ENCODE assay signal across 9 mouse cellular contexts in genomic region chr7:46607031-46607426, GRCm38 (mm10). TPM values are rescaled to one million over a fixed set of nuclear protein-coding genes. Genes with fewer than 3 reads are reported as not detected.
A peak's percentile ranks its signal among the peaks of the same experiment; 100 is the strongest.
DNase-seq lines count a peak whose midpoint lies in the region; ATAC-seq lines count a peak whose summit lies in the region.
"Had no signal": no experiment of that assay in that cellular context is flagged by ENCODE, and none has a peak within 500 bp of the region (broad histone marks: within the 10 kb centered on the region; RNA-seq: fewer than 3 reads in every experiment).

No protein-coding gene starts in this region.

- H3K4me1 ChIP-seq in hindbrain, embryonic 11.5 days (replicated peaks; ENCODE audit: control insufficient read depth, insufficient read depth, low read length), result 0 out of 2 replicates have a peak, but pooled peaks cover 2% of the 10 kb centered on the region
- H3K4me1 ChIP-seq in hindbrain, embryonic 10.5 days (replicated peaks), result peaks cover 15% of the 10 kb centered on the region
- H3K4me1 ChIP-seq in hindbrain, embryonic 12.5 days, result peaks cover 12% of the 10 kb centered on the region
- peaks cover 20% of the 10 kb centered on the region for H3K4me1 ChIP-seq in neural tube, embryonic 15.5 days

- H3K9ac ChIP-seq in hindbrain, embryonic 11.5 days (ENCODE audit: low read depth, low read length), result no peak overlapping the region
- H3K9ac ChIP-seq in hindbrain, embryonic 12.5 days, result no peak overlapping the region
- no peak overlapping the region for H3K9ac ChIP-seq in neural tube, embryonic 15.5 days (replicated peaks)
- H3K9ac ChIP-seq: embryonic facial prominence, embryonic 13.5 days had no signal

- no peak overlapping the region for H3K27ac ChIP-seq in hindbrain, embryonic 11.5 days (ENCODE audit: low read depth, low read length)
- no peak overlapping the region for H3K27ac ChIP-seq in hindbrain, embryonic 10.5 days
- no peak overlapping the region for H3K27ac ChIP-seq in hindbrain, embryonic 12.5 days
- no peak overlapping the region for H3K27ac ChIP-seq in neural tube, embryonic 15.5 days (replicated peaks)
- H3K27ac ChIP-seq: embryonic facial prominence, embryonic 13.5 days had no signal

- DNase-seq in hindbrain, embryonic 11.5 days (ENCODE audit: low spot score), result no peak
- DNase-seq in hindbrain, embryonic 10.5 days (ENCODE audit: low spot score), result no peak
- DNase-seq in right cerebral cortex, postnatal 14 days, result no peak
- no peak for DNase-seq in left cerebral cortex, postnatal 36 days (ENCODE audit: low spot score in 2 of 2)
- DNase-seq in heart, postnatal 36 days, result no peak

- no peaks in the 10 kb centered on the region for H3K27me3 ChIP-seq in hindbrain, embryonic 11.5 days (ENCODE audit: control insufficient read depth, insufficient read depth, low read length)
- no peaks in the 10 kb centered on the region; the same call in 1 of the 2 replicates for H3K27me3 ChIP-seq in hindbrain, embryonic 10.5 days (ENCODE audit: insufficient read depth, poor library complexity, severe bottlenecking)
- no peaks in the 10 kb centered on the region for H3K27me3 ChIP-seq in hindbrain, embryonic 12.5 days
- no peaks in the 10 kb centered on the region for H3K27me3 ChIP-seq in neural tube, embryonic 15.5 days (replicated peaks)
- H3K27me3 ChIP-seq: embryonic facial prominence, embryonic 13.5 days had no signal

- no peaks in the 10 kb centered on the region for H3K36me3 ChIP-seq in hindbrain, embryonic 11.5 days (ENCODE audit: control insufficient read depth, insufficient read depth, low read length)
- peaks cover 2% of the 10 kb centered on the region; the same call in 1 of the 2 replicates for H3K36me3 ChIP-seq in hindbrain, embryonic 10.5 days
- H3K36me3 ChIP-seq in hindbrain, embryonic 12.5 days, result peaks cover under 1% of the 10 kb centered on the region
- peaks cover 15% of the 10 kb centered on the region for H3K36me3 ChIP-seq in neural tube, embryonic 15.5 days
- H3K36me3 ChIP-seq: embryonic facial prominence, embryonic 13.5 days had no signal

- peak; percentile 28; the same call in 1 of the 2 replicates for ATAC-seq in hindbrain, embryonic 11.5 days (ENCODE audit: low FRiP score)
- ATAC-seq in CD4-positive, CD25-positive, alpha-beta regulatory T cell, adult 4 months, result peak; percentile 76
- 0 out of 2 replicates have a peak, but pooled peaks have one; percentile 36 for ATAC-seq in hindbrain, embryonic 12.5 days (ENCODE audit: low FRiP score)
- ATAC-seq in neural tube, embryonic 15.5 days (ENCODE audit: low FRiP score), result peak; percentile 71

- no peak overlapping the region for H3K4me3 ChIP-seq in hindbrain, embryonic 11.5 days (ENCODE audit: low read depth, low read length)
- H3K4me3 ChIP-seq in hindbrain, embryonic 10.5 days, result no peak overlapping the region
- H3K4me3 ChIP-seq in hindbrain, embryonic 12.5 days, result no peak overlapping the region
- no peak overlapping the region for H3K4me3 ChIP-seq in neural tube, embryonic 15.5 days (replicated peaks)
- H3K4me3 ChIP-seq: embryonic facial prominence, embryonic 13.5 days had no signal

- 70% methylated on average over 8 of the region's 8 CpGs for WGBS in hindbrain, embryonic 11.5 days
- WGBS in hindbrain, embryonic 10.5 days, result 69% methylated on average over 8 of the region's 8 CpGs
- 72% methylated on average over 8 of the region's 8 CpGs for WGBS in hindbrain, embryonic 12.5 days
- 51% methylated on average over 8 of the region's 8 CpGs for WGBS in neural tube, embryonic 15.5 days

- no peaks in the 10 kb centered on the region for H3K9me3 ChIP-seq in hindbrain, embryonic 11.5 days (ENCODE audit: control insufficient read depth, low read length)
- no peaks in the 10 kb centered on the region for H3K9me3 ChIP-seq in hindbrain, embryonic 10.5 days
- H3K9me3 ChIP-seq in hindbrain, embryonic 12.5 days (replicated peaks), result no peaks in the 10 kb centered on the region
- no peaks in the 10 kb centered on the region for H3K9me3 ChIP-seq in neural tube, embryonic 15.5 days (replicated peaks)
- H3K9me3 ChIP-seq: embryonic facial prominence, embryonic 13.5 days had no signal

- intact Hi-C loops in left cerebral cortex, postnatal 36 days (cut with DNase I), result loop anchor here (1.0 to 2.0 kb wide), 3 partner anchors 68 to 326 kb away; no protein-coding TSS in a partner anchor
- intact Hi-C loops in heart, postnatal 36 days (cut with DNase I), result loop anchor here (2.0 to 5.0 kb wide), 2 partner anchors 145 to 510 kb away; no protein-coding TSS in a partner anchor

- no peak overlapping the region for H3K4me2 ChIP-seq in hindbrain, embryonic 11.5 days (replicated peaks; ENCODE audit: low read depth, low read length)
- no peak overlapping the region for H3K4me2 ChIP-seq in hindbrain, embryonic 12.5 days (replicated peaks)
- no peak overlapping the region for H3K4me2 ChIP-seq in neural tube, embryonic 15.5 days
- H3K4me2 ChIP-seq: embryonic facial prominence, embryonic 13.5 days had no signal

RNA-seq across cellular contexts. Expression of gene Sergef, which starts 32.6 kb away (rescaled TPM):
- 14.4 and 16.0 TPM in 2 replicates for polyA plus RNA-seq in hindbrain, embryonic 11.5 days (2014; fragmentation: Nextera tagmentation; extraction: Ambion mirVana)
- polyA plus RNA-seq in hindbrain, embryonic 10.5 days (2016; fragmentation: Nextera tagmentation; extraction: Ambion mirVana), result 16.2 and 18.7 TPM in 2 replicates
- 10 to 100 TPM; 20.2 to 25.5 TPM for polyA plus RNA-seq in CD4-positive, CD25-positive, alpha-beta regulatory T cell, adult 4 months (2017; shearing (Covaris generic))
- 18.9 and 20.3 TPM in 2 replicates for polyA plus RNA-seq in hindbrain, embryonic 12.5 days (2016; fragmentation: Nextera tagmentation; extraction: Ambion mirVana)
- polyA plus RNA-seq in neural tube, embryonic 15.5 days (2015; fragmentation: Nextera tagmentation; extraction: Ambion mirVana), result 42.3 and 49.1 TPM in 2 replicates
- total RNA-seq in left cerebral cortex, postnatal 36 days (2021), result 10 to 100 TPM; 56.4 to 67.6 TPM
- total RNA-seq in heart, postnatal 36 days (2021), result 1 to 10 TPM; 3.0 to 4.7 TPM
